Mouse (Mus musculus) left cerebral cortex, postnatal 4 days (tissue): Measurements from ENCODE around the gene B3gat3. TPM values are rescaled to one million over a fixed set of nuclear protein-coding genes. Genes with fewer than 3 reads are reported as not detected.

Experiments used
- DNase-seq: peaks from one replicate; pipeline ENCODE4 v3.0.0-alpha.2; 2022
- intact Hi-C: fragments of 180-260 bp; cut with DNase I; formaldehyde crosslinking; loops from one replicate; pipeline ENCODE4 v1.15.1; 2025
- microRNA-seq: library from miRNA; unstranded; fragments of <30 nt; microRNA quantifications from one replicate; pipeline ENCODE4 v1.2.0, GENCODE M21; 2022
- total RNA-seq, 2 experiments: library from RNA; stranded (reverse); gene quantifications; 2 replicates each; pipeline ENCODE4 v1.2.3; 2021

B3gat3 gene
- total RNA-seq, 2 experiments from 2014 or later: 109 to 115 TPM

- no peak for DNase-seq
- intact Hi-C loops: loop anchor here (10.0 kb wide), 1 partner anchor 109 kb away; the partner anchor contains the start of gene Scgb1a1
These were observed 55.3 kb downstream of the B3gat3 start for GRCm38 (mm10) chr19:8975491-8975890.

GRCm38 (mm10) chr19:8976535-8976934, 56.4 kb downstream of the B3gat3 start:
- intact Hi-C loops: loop anchor here (10.0 kb wide), 1 partner anchor 108 kb away; the partner anchor contains the start of gene Scgb1a1
- DNase-seq: no peak

Small RNA genes lying within 50 kb of the gene (microRNA-seq; reads per million reads assigned to microRNA genes)
- not detected for gene Mir5136

Other genes with a start within 250 kb of the B3gat3 start
- gene Slc3a2, start 197.0 kb upstream of the B3gat3 start, total RNA-seq: 100 to 1,000 TPM; 166 to 179 TPM
- gene Wdr74, start 184.5 kb upstream of the B3gat3 start, total RNA-seq: 10 to 100 TPM; 55.9 to 56.5 TPM
- 1 to 10 TPM; 2.7 to 2.8 TPM for gene 1700092M07Rik, start 179.7 kb upstream of the B3gat3 start, total RNA-seq
- gene Stx5a, start 179.0 kb upstream of the B3gat3 start, total RNA-seq: 10 to 100 TPM; 70.8 to 77.5 TPM
- gene Nxf1, start 163.3 kb upstream of the B3gat3 start, total RNA-seq: 100 to 1,000 TPM; 105 to 110 TPM
- 100 to 1,000 TPM in 1 of 2 experiments, 10 to 100 TPM in 1; 96.5 to 102 TPM for gene Tmem223, start 149.4 kb upstream of the B3gat3 start, total RNA-seq
- gene Tmem179b, start 145.9 kb upstream of the B3gat3 start, total RNA-seq: 1 to 10 TPM; 8.2 to 9.2 TPM
- gene Taf6l, start 134.0 kb upstream of the B3gat3 start, total RNA-seq: 10 to 100 TPM; 24.9 to 29.4 TPM
- 10 to 100 TPM; 87.2 to 92.3 TPM for gene Polr2g, start 121.8 kb upstream of the B3gat3 start, total RNA-seq
- gene Zbtb3, start 117.8 kb upstream of the B3gat3 start, total RNA-seq: 1 to 10 TPM; 5.1 to 6.8 TPM
- 10 to 100 TPM; 46.0 to 47.2 TPM for gene Ttc9c, start 101.0 kb upstream of the B3gat3 start, total RNA-seq
- gene Hnrnpul2, start 100.4 kb upstream of the B3gat3 start, total RNA-seq: 100 to 1,000 TPM; 108 to 116 TPM
- gene AC129217.1, start 90.6 kb upstream of the B3gat3 start, total RNA-seq: not detected
- gene Bscl2, start 82.9 kb upstream of the B3gat3 start, total RNA-seq: 10 to 100 TPM; 76.9 to 78.4 TPM
- gene Gng3, start 81.2 kb upstream of the B3gat3 start, total RNA-seq: 100 to 1,000 TPM; 275 to 279 TPM
- gene Lrrn4cl, start 69.6 kb upstream of the B3gat3 start, total RNA-seq: under 1 TPM; 0.76 to 0.93 TPM
- 100 to 1,000 TPM; 109 to 122 TPM for gene Ubxn1, start 48.9 kb upstream of the B3gat3 start, total RNA-seq
- 10 to 100 TPM; 22.3 to 25.7 TPM for gene Uqcc3, start 39.5 kb upstream of the B3gat3 start, total RNA-seq
- 1 to 10 TPM; 4.6 to 8.6 TPM for gene Lbhd1, start 36.6 kb upstream of the B3gat3 start, total RNA-seq
- not detected for gene Gm49403, start 36.4 kb upstream of the B3gat3 start, total RNA-seq
- gene 1810009A15Rik, start 31.5 kb upstream of the B3gat3 start, total RNA-seq: 10 to 100 TPM; 16.4 to 21.4 TPM
- 1 to 10 TPM; 4.2 to 5.8 TPM for gene Gm49416, start 31.4 kb upstream of the B3gat3 start, total RNA-seq
- gene Ints5, start 27.4 kb upstream of the B3gat3 start, total RNA-seq: 10 to 100 TPM; 25.3 to 25.6 TPM
- gene Ganab, start 22.3 kb upstream of the B3gat3 start, total RNA-seq: 100 to 1,000 TPM; 102 to 110 TPM
- 1 to 10 TPM; 1.4 to 1.7 TPM for gene Rom1, start 9.0 kb downstream of the B3gat3 start, total RNA-seq
- 10 to 100 TPM in 1 of 2 experiments, 1 to 10 TPM in 1; 9.4 to 11.6 TPM for gene Eml3, start 9.2 kb downstream of the B3gat3 start, total RNA-seq
- gene Mta2, start 21.5 kb downstream of the B3gat3 start, total RNA-seq: 10 to 100 TPM; 75.4 to 79.6 TPM
- gene Tut1, start 33.5 kb downstream of the B3gat3 start, total RNA-seq: 10 to 100 TPM; 17.5 to 20.0 TPM
- 100 to 1,000 TPM; 385 to 398 TPM for gene Eef1g, start 46.7 kb downstream of the B3gat3 start, total RNA-seq
- gene Ahnak, start 68.9 kb downstream of the B3gat3 start, total RNA-seq: 10 to 100 TPM; 14.0 to 18.5 TPM
- gene Scgb1a1, start 167.6 kb downstream of the B3gat3 start, total RNA-seq: under 1 TPM in 1 of 2 experiments, not detected in 1; 0.94 TPM
- gene Asrgl1, start 215.3 kb downstream of the B3gat3 start, total RNA-seq: 10 to 100 TPM; 50.1 to 53.3 TPM